Comparison of ENCODE assay signal across 8 mouse cellular contexts in the genomic region with DNA sequence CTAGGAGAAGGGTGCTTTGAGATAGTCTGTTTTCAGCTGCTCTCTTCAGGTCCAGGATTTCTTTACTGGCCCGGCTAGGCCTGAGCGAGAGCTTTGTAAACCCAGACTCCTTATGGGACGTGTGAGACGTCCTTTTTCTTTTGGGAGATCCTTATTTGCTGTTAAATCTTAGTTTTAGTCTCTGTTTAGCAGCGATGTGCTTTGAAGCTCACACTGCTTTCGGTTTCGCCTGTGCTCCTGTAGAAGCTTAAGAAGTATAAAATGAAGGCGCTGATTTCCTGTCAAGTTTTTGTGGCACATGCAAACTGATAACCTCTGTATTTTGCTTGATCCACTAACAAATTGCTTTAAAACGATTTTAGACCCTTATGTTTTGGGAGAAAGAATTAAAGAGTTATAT. TPM values are rescaled to one million over a fixed set of nuclear protein-coding genes. Genes with fewer than 3 reads are reported as not detected.
A peak's percentile ranks its signal among the peaks of the same experiment; 100 is the strongest.
DNase-seq lines count a peak whose midpoint lies in the region; ATAC-seq lines count a peak whose summit lies in the region.

No protein-coding gene starts in this region.

- no peak for DNase-seq in lung, postnatal 14 days
- peak; percentile 39 for DNase-seq in splenic B cell, adult 2 months (ENCODE audit: low read depth, low spot score)
- DNase-seq in adrenal gland, adult 8-10 months, result no peak
- DNase-seq in right cerebral cortex, postnatal 10 days (ENCODE audit: low spot score in 2 of 2), result no peak

- under 1% methylated on average over 9 of the region's 9 CpGs for WGBS in lung, embryonic 16.5 days
- WGBS in embryonic facial prominence, embryonic 13.5 days, result under 1% methylated on average over 9 of the region's 9 CpGs
- under 1% methylated on average over 9 of the region's 9 CpGs for WGBS in limb, embryonic 13.5 days

- H3K4me2 ChIP-seq in lung, embryonic 16.5 days (ENCODE audit: low read depth, low read length), result peak overlapping the region; percentile 72
- peak overlapping the region; percentile 59 for H3K4me2 ChIP-seq in embryonic facial prominence, embryonic 13.5 days
- H3K4me2 ChIP-seq in limb, embryonic 13.5 days (replicated peaks), result peak overlapping the region; percentile 71

- H3K27me3 ChIP-seq in lung, embryonic 16.5 days (ENCODE audit: control insufficient read depth, insufficient read depth, low read depth, low read length), result no peaks in the 10 kb centered on the region
- H3K27me3 ChIP-seq in embryonic facial prominence, embryonic 13.5 days, result no peaks in the 10 kb centered on the region
- H3K27me3 ChIP-seq in limb, embryonic 13.5 days, result no peaks in the 10 kb centered on the region
- no peaks in the 10 kb centered on the region for H3K27me3 ChIP-seq in splenic B cell, adult 2 months (ENCODE audit: control insufficient read depth, insufficient read depth, low read length, poor library complexity, severe bottlenecking)

- peak overlapping the region; percentile 83 for H3K4me3 ChIP-seq in lung, embryonic 16.5 days (ENCODE audit: low read length)
- H3K4me3 ChIP-seq in embryonic facial prominence, embryonic 13.5 days, result peak overlapping the region; percentile 97
- peak overlapping the region; percentile 97 for H3K4me3 ChIP-seq in limb, embryonic 13.5 days

- H3K4me1 ChIP-seq in lung, embryonic 16.5 days (replicated peaks; ENCODE audit: control insufficient read depth, insufficient read depth, low read length), result no peaks in the 10 kb centered on the region
- peaks cover 13% of the 10 kb centered on the region for H3K4me1 ChIP-seq in embryonic facial prominence, embryonic 13.5 days
- H3K4me1 ChIP-seq in limb, embryonic 13.5 days, result 0 out of 2 replicates have a peak, but pooled peaks cover 6% of the 10 kb centered on the region

- H3K27ac ChIP-seq in lung, embryonic 16.5 days (ENCODE audit: low read length), result peak overlapping the region; percentile 75
- H3K27ac ChIP-seq in embryonic facial prominence, embryonic 13.5 days, result peak overlapping the region; percentile 52; the same call in 1 of the 2 replicates
- H3K27ac ChIP-seq in limb, embryonic 13.5 days, result 0 out of 2 replicates have a peak overlapping the region, but pooled peaks have one; percentile 58

- no peaks in the 10 kb centered on the region for H3K9me3 ChIP-seq in lung, embryonic 16.5 days (ENCODE audit: control insufficient read depth, low read length)
- H3K9me3 ChIP-seq in embryonic facial prominence, embryonic 13.5 days, result no peaks in the 10 kb centered on the region
- no peaks in the 10 kb centered on the region for H3K9me3 ChIP-seq in limb, embryonic 13.5 days

- no peak for ATAC-seq in lung, embryonic 16.5 days (ENCODE audit: low read depth)
- ATAC-seq in embryonic facial prominence, embryonic 13.5 days (ENCODE audit: insufficient number of reproducible peaks, insufficient read depth, low FRiP score, low TSS enrichment, low read depth), result no peak
- no peak for ATAC-seq in limb, embryonic 13.5 days (ENCODE audit: low FRiP score, low read depth)
- no peak for ATAC-seq in megakaryocyte-erythroid progenitor cell, adult 5-6 weeks (replicated peaks; ENCODE audit: low FRiP score, low TSS enrichment, poor library complexity, severe bottlenecking)

- peak overlapping the region; percentile 90 for H3K9ac ChIP-seq in lung, embryonic 16.5 days (ENCODE audit: low read length)
- H3K9ac ChIP-seq in embryonic facial prominence, embryonic 13.5 days, result peak overlapping the region; percentile 94
- H3K9ac ChIP-seq in limb, embryonic 13.5 days, result peak overlapping the region; percentile 95

- peaks cover 14% of the 10 kb centered on the region for H3K36me3 ChIP-seq in lung, embryonic 16.5 days (ENCODE audit: control insufficient read depth, insufficient read depth, low read length)
- peaks cover 32% of the 10 kb centered on the region for H3K36me3 ChIP-seq in embryonic facial prominence, embryonic 13.5 days
- H3K36me3 ChIP-seq in limb, embryonic 13.5 days, result peaks cover 36% of the 10 kb centered on the region
- peaks cover 6% of the 10 kb centered on the region for H3K36me3 ChIP-seq in splenic B cell, adult 2 months (ENCODE audit: control insufficient read depth, insufficient read depth, low read length, poor library complexity, severe bottlenecking)

RNA-seq across cellular contexts. Expression of gene Psma2, which starts 0.5 kb away (rescaled TPM):
- polyA plus RNA-seq in lung, embryonic 16.5 days (2015; fragmentation: Nextera tagmentation; extraction: Ambion mirVana), result 188 and 199 TPM in 2 replicates
- 193 and 201 TPM in 2 replicates for polyA plus RNA-seq in embryonic facial prominence, embryonic 13.5 days (2015; fragmentation: Nextera tagmentation; extraction: Ambion mirVana)
- polyA plus RNA-seq in limb, embryonic 13.5 days (2015; fragmentation: Nextera tagmentation; extraction: Ambion mirVana), result 205 TPM in 2 replicates
- 100 to 1,000 TPM in 2 of 4 experiments, 10 to 100 TPM in 2; 89.1 to 106 (median 99.7) TPM for total RNA-seq in adrenal gland, adult 8-10 months (2022)
- 109 and 129 TPM in 2 replicates for total RNA-seq in megakaryocyte-erythroid progenitor cell, adult 5-6 weeks (2014; fragmentation: Nextera tagmentation)
- total RNA-seq in megakaryocyte-erythroid progenitor cell, adult 5-6 weeks (2017), result 87.7 and 90.4 TPM in 2 replicates

RNA-seq across cellular contexts. Expression of gene Mrpl32, which starts 0.6 kb away (rescaled TPM):
- 110 and 120 TPM in 2 replicates for polyA plus RNA-seq in lung, embryonic 16.5 days (2015; fragmentation: Nextera tagmentation; extraction: Ambion mirVana)
- 121 and 124 TPM in 2 replicates for polyA plus RNA-seq in embryonic facial prominence, embryonic 13.5 days (2015; fragmentation: Nextera tagmentation; extraction: Ambion mirVana)
- 118 TPM in 2 replicates for polyA plus RNA-seq in limb, embryonic 13.5 days (2015; fragmentation: Nextera tagmentation; extraction: Ambion mirVana)
- total RNA-seq in adrenal gland, adult 8-10 months (2022), result 10 to 100 TPM; 35.7 to 66.5 (median 46.0) TPM
- 56.9 and 76.2 TPM in 2 replicates for total RNA-seq in megakaryocyte-erythroid progenitor cell, adult 5-6 weeks (2014; fragmentation: Nextera tagmentation)
- total RNA-seq in megakaryocyte-erythroid progenitor cell, adult 5-6 weeks (2017), result 97.8 and 147 TPM in 2 replicates

RNA-seq across cellular contexts. Expression of gene AW209491, which starts 16.4 kb away (rescaled TPM):
- polyA plus RNA-seq in lung, embryonic 16.5 days (2015; fragmentation: Nextera tagmentation; extraction: Ambion mirVana), result 23.5 and 24.6 TPM in 2 replicates
- polyA plus RNA-seq in embryonic facial prominence, embryonic 13.5 days (2015; fragmentation: Nextera tagmentation; extraction: Ambion mirVana), result 27.9 and 29.5 TPM in 2 replicates
- polyA plus RNA-seq in limb, embryonic 13.5 days (2015; fragmentation: Nextera tagmentation; extraction: Ambion mirVana), result 32.3 and 32.5 TPM in 2 replicates
- total RNA-seq in adrenal gland, adult 8-10 months (2022), result 10 to 100 TPM; 17.1 to 21.2 (median 19.3) TPM
- 4.9 and 11.4 TPM in 2 replicates for total RNA-seq in megakaryocyte-erythroid progenitor cell, adult 5-6 weeks (2014; fragmentation: Nextera tagmentation)
- total RNA-seq in megakaryocyte-erythroid progenitor cell, adult 5-6 weeks (2017), result 13.3 and 33.3 TPM in 2 replicates
